Comparison of ENCODE assay signal across 22 mouse cellular contexts in genomic region chrX:153182221-153182620, GRCm38 (mm10). TPM values are rescaled to one million over a fixed set of nuclear protein-coding genes. Genes with fewer than 3 reads are reported as not detected.
A peak's percentile ranks its signal among the peaks of the same experiment; 100 is the strongest.
DNase-seq lines count a peak whose midpoint lies in the region; ATAC-seq and TF ChIP-seq lines count a peak whose summit lies in the region.
"Had no signal": no experiment of that assay in that cellular context is flagged by ENCODE, and none has a peak within 500 bp of the region (broad histone marks: within the 10 kb centered on the region; RNA-seq: fewer than 3 reads in every experiment).

No protein-coding gene starts in this region.

- H3K4me1 ChIP-seq in lung, embryonic 14.5 days (ENCODE audit: insufficient read depth): no peaks in the 10 kb centered on the region
- H3K4me1 ChIP-seq in lung, postnatal 0 days (ENCODE audit: insufficient read depth, low read depth, low read length): no peaks in the 10 kb centered on the region
- H3K4me1 ChIP-seq: forebrain, embryonic 13.5 days; heart, embryonic 15.5 days; hindbrain, embryonic 13.5 days had no signal

- no peaks in the 10 kb centered on the region for H3K27me3 ChIP-seq in lung, embryonic 14.5 days (ENCODE audit: insufficient read depth, low read length)
- no peaks in the 10 kb centered on the region for H3K27me3 ChIP-seq in lung, postnatal 0 days (replicated peaks; ENCODE audit: insufficient read depth, low read length)
- H3K27me3 ChIP-seq: CH12.LX; forebrain, embryonic 13.5 days; heart, embryonic 15.5 days; hindbrain, embryonic 13.5 days; Patski had no signal

- no peak overlapping the region for H3K27ac ChIP-seq in lung, embryonic 14.5 days (ENCODE audit: low read depth)
- no peak overlapping the region for H3K27ac ChIP-seq in lung, postnatal 0 days (ENCODE audit: low read length)
- H3K27ac ChIP-seq: forebrain, embryonic 13.5 days; heart, adult 2 months; heart, embryonic 15.5 days; hindbrain, embryonic 13.5 days; hindbrain, postnatal 0 days had no signal

- H3K9me3 ChIP-seq in lung, embryonic 14.5 days (ENCODE audit: low read depth, low read length): no peaks in the 10 kb centered on the region
- no peaks in the 10 kb centered on the region for H3K9me3 ChIP-seq in lung, postnatal 0 days (ENCODE audit: low read length)
- H3K9me3 ChIP-seq: forebrain, embryonic 13.5 days; heart, embryonic 15.5 days; hindbrain, embryonic 13.5 days had no signal

- peak; percentile 7 for DNase-seq in adrenal gland, adult 2 months
- no peak for DNase-seq in adrenal gland, postnatal 4 days (ENCODE audit: low spot score in 2 of 2)
- DNase-seq in lung, embryonic 14.5 days: peak; percentile 55
- DNase-seq in lung, postnatal 0 days (ENCODE audit: low spot score): no peak
- peak; percentile 1 to 11 for DNase-seq in adrenal gland, postnatal 36 days
- DNase-seq in testis, postnatal 14 days (ENCODE audit: low spot score): peak; percentile 18
- no peak for DNase-seq in left cerebral cortex, postnatal 25 days (ENCODE audit: low spot score in 2 of 2)
- DNase-seq: cerebellum, adult 18-20 months; cerebellum, adult 9-11 months; cerebellum, postnatal 36 days; forebrain, postnatal 0 days; gastrocnemius, postnatal 14 days; heart, adult 2 months; heart, postnatal 14 days had no signal

- no peak for TF ChIP-seq EP300 in lung, postnatal 0 days (IDR thresholded peaks at IDR 0.05)

- no peaks in the 10 kb centered on the region for H3K36me3 ChIP-seq in lung, embryonic 14.5 days (ENCODE audit: insufficient read depth)
- no peaks in the 10 kb centered on the region for H3K36me3 ChIP-seq in lung, postnatal 0 days (ENCODE audit: insufficient read depth, low read length)
- H3K36me3 ChIP-seq: heart, embryonic 15.5 days; hindbrain, embryonic 13.5 days had no signal

- no peak; the same call in 1 of the 2 replicates for ATAC-seq in lung, embryonic 14.5 days (ENCODE audit: insufficient read depth)
- no peak for ATAC-seq in lung, postnatal 0 days
- ATAC-seq: activated CD4-positive, CD25-positive, alpha-beta regulatory T cell, adult 4 months; forebrain, embryonic 13.5 days; forebrain, postnatal 0 days; hindbrain, postnatal 0 days; Patski had no signal

- TF ChIP-seq CTCF in lung, embryonic 14.5 days (IDR thresholded peaks at IDR 0.05; ENCODE audit: low read depth): no peak
- TF ChIP-seq CTCF in lung, postnatal 0 days (IDR thresholded peaks at IDR 0.05): no peak

- no peak overlapping the region for H3K4me3 ChIP-seq in lung, embryonic 14.5 days (ENCODE audit: low read depth, low read length)
- H3K4me3 ChIP-seq in lung, postnatal 0 days (ENCODE audit: low read depth, low read length): no peak overlapping the region
- H3K4me3 ChIP-seq: forebrain, embryonic 13.5 days; heart, adult 2 months; heart, embryonic 15.5 days; hindbrain, embryonic 13.5 days had no signal

- no peak overlapping the region for H3K4me2 ChIP-seq in lung, embryonic 14.5 days
- H3K4me2 ChIP-seq in lung, postnatal 0 days (replicated peaks; ENCODE audit: low read depth, low read length): no peak overlapping the region
- H3K4me2 ChIP-seq: forebrain, embryonic 13.5 days; heart, embryonic 11.5 days; heart, embryonic 15.5 days; hindbrain, embryonic 13.5 days had no signal

- intact Hi-C loops in left cerebral cortex, postnatal 25 days (cut with DNase I): no loop called here

- WGBS in lung, embryonic 14.5 days: 39% methylated on average over 2 of the region's 2 CpGs
- WGBS in lung, postnatal 0 days: 49% methylated on average over 2 of the region's 2 CpGs

- no peak overlapping the region for H3K9ac ChIP-seq in lung, embryonic 14.5 days
- H3K9ac ChIP-seq in lung, postnatal 0 days (replicated peaks; ENCODE audit: low read depth): no peak overlapping the region
- H3K9ac ChIP-seq: forebrain, embryonic 13.5 days; forebrain, postnatal 0 days; heart, embryonic 15.5 days; hindbrain, embryonic 13.5 days had no signal

RNA-seq across cellular contexts. Expression of gene Rragb, which starts 42.4 kb away (rescaled TPM):
- total RNA-seq in adrenal gland, adult 2 months (2021): 10 to 100 TPM in 1 of 2 experiments, 1 to 10 TPM in 1; 6.4 to 13.2 TPM
- polyA plus RNA-seq in adrenal gland, adult 2 months (2012; rRNA removed): 2.3 and 3.7 TPM in 2 replicates
- 10 to 100 TPM; 11.8 to 12.5 TPM for total RNA-seq in adrenal gland, postnatal 4 days (2021)
- polyA plus RNA-seq in lung, embryonic 14.5 days (2014; fragmentation: Nextera tagmentation; extraction: Ambion mirVana): 1.2 and 1.3 TPM in 2 replicates
- polyA plus RNA-seq in lung, postnatal 0 days (2015; fragmentation: Nextera tagmentation; extraction: Ambion mirVana): 0.29 and 0.58 TPM in 2 replicates
- total RNA-seq in adrenal gland, postnatal 36 days (2021): 1 to 10 TPM; 6.3 to 8.5 TPM
- 10 to 100 TPM; 77.3 to 79.5 TPM for total RNA-seq in left cerebral cortex, postnatal 25 days (2021)

RNA-seq across cellular contexts. Expression of gene Klf8, which starts 55.0 kb away (rescaled TPM):
- under 1 TPM; 0.31 to 0.72 TPM for total RNA-seq in adrenal gland, adult 2 months (2021)
- polyA plus RNA-seq in adrenal gland, adult 2 months (2012; rRNA removed): 0.12 and 0.15 TPM in 2 replicates
- total RNA-seq in adrenal gland, postnatal 4 days (2021): 1 to 10 TPM in 1 of 2 experiments, under 1 TPM in 1; 0.71 to 1.5 TPM
- 1.0 and 1.3 TPM in 2 replicates for polyA plus RNA-seq in lung, embryonic 14.5 days (2014; fragmentation: Nextera tagmentation; extraction: Ambion mirVana)
- polyA plus RNA-seq in lung, postnatal 0 days (2015; fragmentation: Nextera tagmentation; extraction: Ambion mirVana): 0.88 and 1.1 TPM in 2 replicates
- 1 to 10 TPM in 1 of 2 experiments, under 1 TPM in 1; 0.99 to 1.4 TPM for total RNA-seq in adrenal gland, postnatal 36 days (2021)
- total RNA-seq in left cerebral cortex, postnatal 25 days (2021): 1 to 10 TPM; 4.6 to 6.4 TPM

Comparison
In these comparisons a context has a peak if more than half of its experiments do, and no peak if none do; other contexts are left out.
1. DNase-seq: peak in adrenal gland, adult 2 months (single experiment), lung, embryonic 14.5 days (single experiment), adrenal gland, postnatal 36 days (2 of 2) and testis, postnatal 14 days (single experiment); none in adrenal gland, postnatal 4 days (0 of 2), lung, postnatal 0 days (single experiment) and left cerebral cortex, postnatal 25 days (0 of 2).
2. RNA of gene Rragb, which starts 42.4 kb away (total RNA-seq): 77.3 to 79.5 TPM in left cerebral cortex, postnatal 25 days; 6.4 to 13.2 TPM in adrenal gland, adult 2 months, 11.8 to 12.5 TPM in adrenal gland, postnatal 4 days and 6.3 to 8.5 TPM in adrenal gland, postnatal 36 days; every median in the first group is over 4 times any median in the second.